Mouse (Mus musculus): ENCODE data around the gene Hydin. TPM values are rescaled to one million over a fixed set of nuclear protein-coding genes. Genes with fewer than 3 reads are reported as not detected.

The Hydin gene
- total and polyA plus RNA-seq, 3 experiments, result 0.05 TPM; not detected in 2

DNA sequence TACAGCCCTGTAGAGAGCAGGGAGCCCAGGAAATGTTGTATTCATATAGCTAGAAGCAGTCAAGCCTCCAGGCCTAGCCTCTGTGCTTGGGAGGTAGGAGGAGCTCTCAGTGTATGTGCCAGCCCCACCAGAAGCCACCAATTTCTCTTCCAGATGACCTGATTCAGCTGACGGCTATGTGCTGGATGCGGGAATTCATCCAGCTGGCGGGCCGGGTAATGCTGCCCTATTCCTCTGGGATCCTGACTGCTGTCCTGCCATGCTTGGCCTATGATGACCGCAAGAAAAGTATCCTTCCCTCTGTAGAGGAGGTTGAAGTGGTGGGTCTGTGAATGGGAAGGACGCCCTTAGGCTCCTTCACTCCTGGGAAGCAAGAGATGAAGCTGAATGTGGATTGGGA lies 369.4 kb downstream of the Hydin start:
- DNase-seq (ENCODE audit: low spot score), result no peak

DNA sequence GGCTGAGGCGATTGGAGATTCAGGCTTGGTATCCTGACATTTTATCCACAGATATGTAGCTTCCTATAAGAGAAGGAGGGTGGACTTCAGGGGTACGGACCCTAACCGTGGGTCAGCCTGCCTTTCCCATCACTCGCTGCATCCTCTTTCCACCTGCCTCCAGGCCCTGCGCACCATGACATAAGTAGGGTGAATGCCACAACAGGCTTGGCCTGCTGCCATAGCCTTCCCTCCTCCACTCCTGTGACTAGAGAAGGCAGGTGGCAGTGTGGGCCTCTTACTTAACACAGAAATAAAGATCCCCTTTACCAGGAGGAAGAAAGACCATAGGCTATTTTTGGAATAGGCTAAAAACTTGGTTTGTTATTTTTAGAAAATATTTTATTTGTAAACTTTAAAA lies 375.6 kb downstream of the Hydin start:
- Histone ChIP-seq H3K4me1 (ENCODE audit: insufficient read depth, low read depth, low read length) (0 out of 2 replicates have a peak, but pooled peaks cover 3% of the 10 kb centered on the region), H3K36me3 (replicated peaks) (peaks cover 91% of the 10 kb centered on the region), H3K9me3 (replicated peaks) (no peaks in the 10 kb centered on the region), H3K27me3 (ENCODE audit: insufficient read depth, low read length) (no peaks in the 10 kb centered on the region), H3K4me3 (ENCODE audit: low read depth, low read length) (no peak overlapping the region)
- no peak for ATAC-seq (ENCODE audit: extremely low read depth, insufficient number of reproducible peaks, low FRiP score, poor library complexity, severe bottlenecking)
- TF ChIP-seq GATA1 (IDR thresholded peaks at IDR 0.05; ENCODE audit: borderline replicate concordance, low read length) (no peak), POLR2AphosphoS5 (IDR thresholded peaks at IDR 0.05; ENCODE audit: insufficient replicate concordance, low read depth, low read length) (no peak), TAL1 (conservative IDR thresholded peaks at IDR 0.05; ENCODE audit: low read depth, low read length) (no peak), CTCF (IDR thresholded peaks at IDR 0.05; ENCODE audit: low read depth, low read length) (no peak), GATA2 (IDR thresholded peaks at IDR 0.05; ENCODE audit: borderline replicate concordance, low read depth, low read length) (no peak)
- no peak for DNase-seq (ENCODE audit: low spot score)

More for the DNA sequence above, 369.4 kb downstream of the Hydin start:
- Histone ChIP-seq H3K36me3 (replicated peaks) (peaks cover 99% of the 10 kb centered on the region), H3K4me3 (ENCODE audit: low read depth, low read length) (no peak overlapping the region), H3K4me1 (ENCODE audit: insufficient read depth, low read depth, low read length) (no peaks in the 10 kb centered on the region), H3K9me3 (replicated peaks) (no peaks in the 10 kb centered on the region), H3K27me3 (ENCODE audit: insufficient read depth, low read length) (no peaks in the 10 kb centered on the region)
- no peak for TF ChIP-seq TAL1 (conservative IDR thresholded peaks at IDR 0.05; ENCODE audit: low read depth, low read length)
- TF ChIP-seq GATA2 (IDR thresholded peaks at IDR 0.05; ENCODE audit: borderline replicate concordance, low read depth, low read length), result no peak
- no peak for TF ChIP-seq POLR2AphosphoS5 (IDR thresholded peaks at IDR 0.05; ENCODE audit: insufficient replicate concordance, low read depth, low read length)
- no peak for ATAC-seq (ENCODE audit: extremely low read depth, insufficient number of reproducible peaks, low FRiP score, poor library complexity, severe bottlenecking)

DNA sequence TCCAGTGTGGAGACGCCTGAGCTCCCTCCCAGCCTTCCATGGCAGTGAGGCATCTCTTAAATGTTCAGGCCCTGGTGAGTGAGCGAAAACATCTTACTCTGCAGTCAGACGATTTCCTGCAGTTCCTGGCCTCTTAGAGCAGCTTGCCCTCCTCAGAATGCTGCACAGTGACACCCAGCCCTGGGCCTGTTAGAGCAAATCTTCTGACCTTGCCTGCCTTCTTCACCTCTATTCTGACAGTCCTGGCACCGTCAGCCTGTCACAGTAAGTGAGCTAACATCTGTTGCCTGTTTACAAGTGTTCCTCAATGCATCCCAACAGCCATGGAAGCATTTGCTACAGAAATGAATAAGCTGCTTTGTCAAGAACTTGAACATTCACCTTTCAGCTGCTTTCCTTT lies 376.4 kb downstream of the Hydin start:
- no peak overlapping the region for H3K4me3 ChIP-seq (ENCODE audit: low read depth, low read length)
- peaks cover 83% of the 10 kb centered on the region for H3K36me3 ChIP-seq (replicated peaks)
- no peaks in the 10 kb centered on the region for H3K27me3 ChIP-seq (ENCODE audit: insufficient read depth, low read length)
- DNase-seq (ENCODE audit: low spot score) (no peak), ATAC-seq (ENCODE audit: extremely low read depth, insufficient number of reproducible peaks, low FRiP score, poor library complexity, severe bottlenecking) (no peak)
- TF ChIP-seq GATA1 (IDR thresholded peaks at IDR 0.05; ENCODE audit: borderline replicate concordance, low read length), result no peak
- no peak for TF ChIP-seq GATA2 (IDR thresholded peaks at IDR 0.05; ENCODE audit: borderline replicate concordance, low read depth, low read length)
- 0 out of 2 replicates have a peak, but pooled peaks cover 3% of the 10 kb centered on the region for H3K4me1 ChIP-seq (ENCODE audit: insufficient read depth, low read depth, low read length)
- no peaks in the 10 kb centered on the region for H3K9me3 ChIP-seq (replicated peaks)

DNA sequence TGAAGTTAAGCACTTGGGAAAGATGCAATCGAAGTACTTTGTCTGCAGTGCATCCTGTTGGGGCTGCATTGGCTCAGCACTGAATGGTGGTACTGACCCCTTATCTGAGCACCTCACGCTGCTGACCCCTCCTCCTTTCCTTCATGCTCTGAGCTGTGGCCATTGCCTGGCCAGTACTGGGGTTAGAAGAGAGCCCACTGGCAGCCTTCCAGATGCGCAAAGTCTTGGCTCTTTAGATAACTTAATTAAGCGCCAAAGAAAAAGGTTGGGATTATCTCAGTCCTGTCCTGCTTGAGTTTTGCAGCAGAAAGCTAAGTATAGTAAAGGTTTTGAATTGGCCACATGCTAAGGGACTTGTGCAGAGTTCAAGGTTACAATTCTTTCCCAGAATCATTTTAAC lies 377.6 kb downstream of the Hydin start:
- H3K4me1 ChIP-seq (ENCODE audit: insufficient read depth, low read depth, low read length), result 0 out of 2 replicates have a peak, but pooled peaks cover 3% of the 10 kb centered on the region
- DNase-seq (ENCODE audit: low spot score) (no peak), ATAC-seq (ENCODE audit: extremely low read depth, insufficient number of reproducible peaks, low FRiP score, poor library complexity, severe bottlenecking) (no peak)
- peaks cover 80% of the 10 kb centered on the region for H3K36me3 ChIP-seq (replicated peaks)
- H3K9me3 ChIP-seq (replicated peaks), result no peaks in the 10 kb centered on the region
- H3K4me3 ChIP-seq (ENCODE audit: low read depth, low read length), result no peak overlapping the region
- TF ChIP-seq POLR2AphosphoS5 (IDR thresholded peaks at IDR 0.05; ENCODE audit: insufficient replicate concordance, low read depth, low read length) (no peak), GATA1 (IDR thresholded peaks at IDR 0.05; ENCODE audit: borderline replicate concordance, low read length) (no peak), TAL1 (conservative IDR thresholded peaks at IDR 0.05; ENCODE audit: low read depth, low read length) (no peak), GATA2 (IDR thresholded peaks at IDR 0.05; ENCODE audit: borderline replicate concordance, low read depth, low read length) (no peak), CTCF (IDR thresholded peaks at IDR 0.05; ENCODE audit: low read depth, low read length) (no peak)
- no peaks in the 10 kb centered on the region for H3K27me3 ChIP-seq (ENCODE audit: insufficient read depth, low read length)

DNA sequence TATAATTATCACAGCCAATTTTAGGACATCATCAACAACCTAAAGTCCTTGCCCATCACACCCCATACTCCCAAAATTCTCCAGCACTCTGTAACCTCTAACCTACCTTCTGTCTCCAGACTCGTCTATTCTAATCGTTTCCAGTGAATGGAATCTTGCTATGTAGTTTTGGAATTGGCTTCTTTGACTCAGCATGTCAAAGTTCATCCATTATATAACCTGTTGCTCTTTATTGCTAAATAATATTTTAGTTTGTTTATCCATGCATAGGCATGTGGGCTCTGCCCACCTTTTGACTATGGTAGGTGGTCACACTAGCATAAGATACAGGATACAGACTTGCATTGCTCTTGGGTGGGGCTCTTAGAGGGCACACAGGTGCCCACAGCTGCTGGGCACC lies 378.1 kb downstream of the Hydin start:
- TF ChIP-seq GATA1 (IDR thresholded peaks at IDR 0.05; ENCODE audit: borderline replicate concordance, low read length) (no peak), POLR2AphosphoS5 (IDR thresholded peaks at IDR 0.05; ENCODE audit: insufficient replicate concordance, low read depth, low read length) (no peak), GATA2 (IDR thresholded peaks at IDR 0.05; ENCODE audit: borderline replicate concordance, low read depth, low read length) (no peak)
- 0 out of 2 replicates have a peak, but pooled peaks cover 3% of the 10 kb centered on the region for H3K4me1 ChIP-seq (ENCODE audit: insufficient read depth, low read depth, low read length)
- H3K36me3 ChIP-seq (replicated peaks), result peaks cover 80% of the 10 kb centered on the region
- no peaks in the 10 kb centered on the region for H3K9me3 ChIP-seq (replicated peaks)
- no peak overlapping the region for H3K4me3 ChIP-seq (ENCODE audit: low read depth, low read length)
- H3K27me3 ChIP-seq (ENCODE audit: insufficient read depth, low read length), result no peaks in the 10 kb centered on the region
- DNase-seq (ENCODE audit: low spot score), result no peak
- no peak for ATAC-seq (ENCODE audit: extremely low read depth, insufficient number of reproducible peaks, low FRiP score, poor library complexity, severe bottlenecking)

DNA sequence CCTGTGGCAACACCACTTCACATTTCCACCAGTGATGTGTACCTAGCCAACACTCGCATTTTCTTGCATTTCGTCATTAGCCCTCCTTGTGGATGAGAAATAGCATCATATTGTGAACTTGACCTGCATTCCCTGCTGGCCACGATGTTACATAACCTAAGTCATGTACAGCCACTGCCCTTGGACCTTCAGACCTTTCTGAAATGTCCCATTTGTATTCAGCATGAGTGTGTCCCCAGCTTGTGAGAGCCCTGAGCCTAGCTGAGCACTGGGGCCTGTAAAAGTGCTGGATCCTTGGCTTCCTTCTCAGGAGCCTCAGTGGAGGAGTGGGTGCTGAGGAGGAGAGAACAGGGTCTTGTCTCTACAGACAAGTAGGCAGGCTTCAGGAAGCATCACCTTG lies 378.6 kb downstream of the Hydin start:
- Histone ChIP-seq H3K9me3 (replicated peaks) (no peaks in the 10 kb centered on the region), H3K4me1 (ENCODE audit: insufficient read depth, low read depth, low read length) (0 out of 2 replicates have a peak, but pooled peaks cover 3% of the 10 kb centered on the region), H3K4me3 (ENCODE audit: low read depth, low read length) (no peak overlapping the region), H3K27me3 (ENCODE audit: insufficient read depth, low read length) (no peaks in the 10 kb centered on the region), H3K36me3 (replicated peaks) (peaks cover 80% of the 10 kb centered on the region)
- TF ChIP-seq GATA1 (IDR thresholded peaks at IDR 0.05; ENCODE audit: borderline replicate concordance, low read length), result no peak
- no peak for DNase-seq (ENCODE audit: low spot score)
- ATAC-seq (ENCODE audit: extremely low read depth, insufficient number of reproducible peaks, low FRiP score, poor library complexity, severe bottlenecking), result no peak

DNA sequence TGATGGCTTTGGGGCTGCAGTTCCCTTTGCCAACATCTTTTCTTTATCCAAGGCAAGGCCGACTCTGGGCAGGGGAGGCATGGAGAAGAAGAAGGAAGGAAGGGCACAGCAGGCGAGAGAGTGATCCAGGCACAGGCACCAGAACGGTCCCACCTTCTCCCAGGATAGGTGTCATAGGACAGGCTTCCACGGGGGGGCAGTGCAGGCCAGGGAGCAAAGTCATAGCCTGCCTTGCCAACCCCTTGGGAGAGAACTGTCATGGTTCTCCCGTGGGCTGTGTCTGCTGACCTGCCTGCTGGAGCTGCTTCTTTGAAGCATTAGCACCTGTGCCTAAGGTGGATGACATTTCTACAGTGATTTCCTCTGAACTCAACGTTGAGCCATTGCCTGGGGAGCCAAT lies 379.3 kb downstream of the Hydin start:
- peaks cover 80% of the 10 kb centered on the region for H3K36me3 ChIP-seq (replicated peaks)
- peak; percentile 11 for DNase-seq (ENCODE audit: low spot score)
- no peak; the same call in 1 of the 2 replicates for ATAC-seq (ENCODE audit: extremely low read depth, insufficient number of reproducible peaks, low FRiP score, poor library complexity, severe bottlenecking)

More for the DNA sequence above, 379.3 kb downstream of the Hydin start:
- H3K4me3 ChIP-seq (ENCODE audit: low read depth, low read length), result no peak overlapping the region
- H3K9me3 ChIP-seq (replicated peaks), result no peaks in the 10 kb centered on the region
- 0 out of 2 replicates have a peak, but pooled peaks cover 3% of the 10 kb centered on the region for H3K4me1 ChIP-seq (ENCODE audit: insufficient read depth, low read depth, low read length)
- TF ChIP-seq GATA1 (IDR thresholded peaks at IDR 0.05; ENCODE audit: borderline replicate concordance, low read length) (no peak), TAL1 (conservative IDR thresholded peaks at IDR 0.05; ENCODE audit: low read depth, low read length) (no peak), CTCF (IDR thresholded peaks at IDR 0.05; ENCODE audit: low read depth, low read length) (0 out of 2 replicates have a peak, but pooled peaks have one; percentile 20), POLR2AphosphoS5 (IDR thresholded peaks at IDR 0.05; ENCODE audit: insufficient replicate concordance, low read depth, low read length) (no peak)
- H3K27me3 ChIP-seq (ENCODE audit: insufficient read depth, low read length), result no peaks in the 10 kb centered on the region
